In genomic region chr5:112468986-112469581, GRCm38 (mm10) we compare ENCODE assay signal across 23 mouse cellular contexts. TPM values are rescaled to one million over a fixed set of nuclear protein-coding genes. Genes with fewer than 3 reads are reported as not detected.
"Had no signal": no experiment of that assay in that cellular context is flagged by ENCODE, and none has a peak within 500 bp of the region (broad histone marks: within the 10 kb centered on the region; RNA-seq: fewer than 3 reads in every experiment).

No protein-coding gene starts in this region.

- H3K9ac ChIP-seq: kidney, embryonic 15.5 days; limb, embryonic 15.5 days; midbrain, embryonic 13.5 days; neural tube, embryonic 15.5 days had no signal

- H3K9me3 ChIP-seq: kidney, embryonic 15.5 days; limb, embryonic 15.5 days; midbrain, embryonic 13.5 days; neural tube, embryonic 15.5 days had no signal

- ATAC-seq: midbrain, embryonic 13.5 days had no signal

- H3K27ac ChIP-seq: kidney, embryonic 15.5 days; limb, embryonic 15.5 days; midbrain, embryonic 13.5 days; neural tube, embryonic 15.5 days had no signal

- H3K4me2 ChIP-seq: kidney, embryonic 15.5 days; limb, embryonic 15.5 days; midbrain, embryonic 13.5 days; neural tube, embryonic 15.5 days had no signal

- H3K36me3 ChIP-seq: kidney, embryonic 15.5 days; limb, embryonic 15.5 days had no signal

- H3K27me3 ChIP-seq: midbrain, embryonic 13.5 days had no signal

- H3K4me3 ChIP-seq: kidney, embryonic 15.5 days; limb, embryonic 15.5 days; midbrain, embryonic 13.5 days; myocyte; neural tube, embryonic 15.5 days had no signal

- DNase-seq: kidney, adult 18-20 months; kidney, postnatal 14 days; lung, adult 18-20 months; lung, postnatal 36 days; right cerebral cortex, adult 18-20 months; right cerebral cortex, postnatal 25 days; thymus, adult 18-20 months; thymus, postnatal 14 days had no signal

RNA-seq across cellular contexts. Expression of gene Gm6588, which starts 19.9 kb away (rescaled TPM):
- total RNA-seq: layer of hippocampus, adult 8-10 months; layer of hippocampus, postnatal 14 days; left cerebral cortex, adult 18-20 months; left cerebral cortex, postnatal 10 days; megakaryocyte progenitor cell, adult 5-6 weeks; midbrain, postnatal 0 days had no signal
- polyA plus RNA-seq: kidney, embryonic 15.5 days; large intestine, adult 2 months; limb, embryonic 11.5 days; lung, embryonic 16.5 days; myocyte; small intestine, adult 2 months had no signal
